Mouse (Mus musculus): ENCODE data around the gene Ddx54. TPM values are rescaled to one million over a fixed set of nuclear protein-coding genes. Genes with fewer than 3 reads are reported as not detected.

The Ddx54 gene
- total and polyA plus RNA-seq, 2 experiments from 2014 or later = 18.2 to 23.0 TPM

GRCm38 (mm10) chr5:120584968-120585367, 27.6 kb upstream of the Ddx54 start:
- 70% methylated on average over 15 of the region's 15 CpGs for WGBS
- no peak for TF ChIP-seq CTCF (IDR thresholded peaks at IDR 0.05; ENCODE audit: low read depth)
- TF ChIP-seq EP300 (IDR thresholded peaks at IDR 0.05; ENCODE audit: low read depth) = no peak
- H3K9ac ChIP-seq (replicated peaks; ENCODE audit: low read depth, low read length) = no peak overlapping the region

DNA sequence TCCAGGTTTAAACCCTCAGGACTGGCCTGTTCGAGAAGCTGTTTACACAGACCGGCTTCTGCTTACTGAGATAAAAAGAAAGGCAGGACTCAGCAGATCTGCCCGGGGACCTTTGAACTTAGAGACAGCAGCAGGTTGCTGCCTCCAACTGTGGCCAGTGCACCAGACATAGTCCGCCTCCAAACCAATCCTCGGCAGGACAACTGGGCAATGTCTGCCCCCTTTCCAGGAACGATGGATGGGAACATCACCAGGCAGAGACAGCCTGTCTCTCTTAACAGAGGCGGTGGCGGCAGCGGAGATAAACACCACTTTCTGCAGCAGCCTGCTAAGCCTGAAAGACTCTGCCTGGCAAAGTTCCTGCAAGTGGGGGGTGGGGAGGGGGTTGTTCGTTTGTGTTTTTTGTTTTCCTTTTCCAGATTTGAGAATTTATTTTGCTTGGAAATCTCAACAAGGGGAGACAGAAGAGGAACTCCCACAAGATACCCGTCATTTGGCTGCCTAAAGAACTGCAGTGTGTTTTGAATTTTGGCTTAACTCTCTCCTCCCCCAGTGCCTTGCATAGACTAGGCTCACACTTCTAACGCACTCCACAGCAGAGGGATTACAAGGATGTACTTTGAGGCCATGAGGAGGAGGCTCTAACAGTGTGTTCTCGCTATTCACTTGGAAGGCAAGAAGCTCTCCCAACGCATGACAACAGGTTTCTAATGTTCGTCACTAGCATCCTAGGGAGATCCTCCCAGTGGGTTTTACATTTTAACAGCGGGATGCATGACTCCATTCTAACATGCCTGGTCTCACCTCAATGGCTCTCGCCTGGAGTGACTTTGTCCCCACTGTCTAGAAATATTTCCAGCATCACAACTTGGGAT, 25.6 kb upstream of the Ddx54 start:
- no peak overlapping the region for H3K9ac ChIP-seq (replicated peaks; ENCODE audit: low read depth, low read length)
- peaks cover 19% of the 10 kb centered on the region; the same call in 1 of the 2 replicates for H3K4me1 ChIP-seq (ENCODE audit: control insufficient read depth, insufficient read depth)
- peak overlapping the region; percentile 78 for H3K4me3 ChIP-seq (ENCODE audit: low read depth, low read length)
- no peak for TF ChIP-seq EP300 (IDR thresholded peaks at IDR 0.05; ENCODE audit: low read depth)
- no peak for TF ChIP-seq CTCF (IDR thresholded peaks at IDR 0.05; ENCODE audit: low read depth)
- ATAC-seq (ENCODE audit: insufficient read depth, low read depth) = no peak
- H3K9me3 ChIP-seq (replicated peaks; ENCODE audit: control insufficient read depth, low read length) = no peaks in the 10 kb centered on the region
- H3K36me3 ChIP-seq (replicated peaks; ENCODE audit: control insufficient read depth, insufficient read depth, low read length) = peaks cover 22% of the 10 kb centered on the region
- 11% methylated on average over 17 of the region's 17 CpGs for WGBS
- peak; percentile 41 for DNase-seq (ENCODE audit: low spot score)
- H3K27ac ChIP-seq (ENCODE audit: low read depth) = peak overlapping the region; percentile 75
- H3K27me3 ChIP-seq (ENCODE audit: control insufficient read depth, insufficient read depth, low read length) = no peaks in the 10 kb centered on the region
- H3K4me2 ChIP-seq (ENCODE audit: low read depth, low read length) = peak overlapping the region; percentile 94

More at GRCm38 (mm10) chr5:120584968-120585367, 27.6 kb upstream of the Ddx54 start:
- DNase-seq (ENCODE audit: low spot score) (no peak), ATAC-seq (ENCODE audit: insufficient read depth, low read depth) (no peak)
- H3K27ac ChIP-seq (ENCODE audit: low read depth) = no peak overlapping the region
- H3K4me3 ChIP-seq (ENCODE audit: low read depth, low read length) = no peak overlapping the region
- H3K4me2 ChIP-seq (ENCODE audit: low read depth, low read length) = no peak overlapping the region
- H3K36me3 ChIP-seq (replicated peaks; ENCODE audit: control insufficient read depth, insufficient read depth, low read length) = peaks cover 22% of the 10 kb centered on the region
- H3K9me3 ChIP-seq (replicated peaks; ENCODE audit: control insufficient read depth, low read length) = no peaks in the 10 kb centered on the region
- peaks cover 19% of the 10 kb centered on the region for H3K4me1 ChIP-seq (ENCODE audit: control insufficient read depth, insufficient read depth)
- no peaks in the 10 kb centered on the region for H3K27me3 ChIP-seq (ENCODE audit: control insufficient read depth, insufficient read depth, low read length)

- Histone ChIP-seq H3K27me3 (ENCODE audit: control insufficient read depth, insufficient read depth, low read length) (no peaks in the 10 kb centered on the region), H3K36me3 (replicated peaks; ENCODE audit: control insufficient read depth, insufficient read depth, low read length) (peaks cover 22% of the 10 kb centered on the region), H3K9me3 (replicated peaks; ENCODE audit: control insufficient read depth, low read length) (no peaks in the 10 kb centered on the region), H3K9ac (replicated peaks; ENCODE audit: low read depth, low read length) (peak overlapping the region; percentile 75; the same call in 1 of the 2 replicates), H3K4me3 (ENCODE audit: low read depth, low read length) (peak overlapping the region; percentile 78), H3K4me1 (ENCODE audit: control insufficient read depth, insufficient read depth) (peaks cover 16% of the 10 kb centered on the region; the same call in 1 of the 2 replicates), H3K27ac (ENCODE audit: low read depth) (peak overlapping the region; percentile 75; the same call in 1 of the 2 replicates), H3K4me2 (ENCODE audit: low read depth, low read length) (peak overlapping the region; percentile 94)
- WGBS = 19% methylated on average over 9 of the region's 9 CpGs
- DNase-seq (ENCODE audit: low spot score) (peak; percentile 39), ATAC-seq (ENCODE audit: insufficient read depth, low read depth) (no peak)
- TF ChIP-seq CTCF (IDR thresholded peaks at IDR 0.05; ENCODE audit: low read depth) (no peak), EP300 (IDR thresholded peaks at IDR 0.05; ENCODE audit: low read depth) (no peak)
These were observed 25.0 kb upstream of the Ddx54 start for GRCm38 (mm10) chr5:120587616-120587926.

- H3K27me3 ChIP-seq (ENCODE audit: control insufficient read depth, insufficient read depth, low read length) = no peaks in the 10 kb centered on the region
- TF ChIP-seq EP300 (IDR thresholded peaks at IDR 0.05; ENCODE audit: low read depth) = no peak
- TF ChIP-seq CTCF (IDR thresholded peaks at IDR 0.05; ENCODE audit: low read depth) = no peak
- peak overlapping the region; percentile 78 for H3K4me3 ChIP-seq (ENCODE audit: low read depth, low read length)
- peaks cover 19% of the 10 kb centered on the region for H3K36me3 ChIP-seq (replicated peaks; ENCODE audit: control insufficient read depth, insufficient read depth, low read length)
- peak overlapping the region; percentile 75 for H3K9ac ChIP-seq (replicated peaks; ENCODE audit: low read depth, low read length)
- DNase-seq (ENCODE audit: low spot score) = no peak
- WGBS = 2% methylated on average over 20 of the region's 29 CpGs
- H3K27ac ChIP-seq (ENCODE audit: low read depth) = peak overlapping the region; percentile 75
- H3K9me3 ChIP-seq (replicated peaks; ENCODE audit: control insufficient read depth, low read length) = no peaks in the 10 kb centered on the region
- H3K4me1 ChIP-seq (ENCODE audit: control insufficient read depth, insufficient read depth) = peaks cover 16% of the 10 kb centered on the region; the same call in 1 of the 2 replicates
- ATAC-seq (ENCODE audit: insufficient read depth, low read depth) = no peak; the same call in 1 of the 2 replicates
- peak overlapping the region; percentile 94 for H3K4me2 ChIP-seq (ENCODE audit: low read depth, low read length)
These were observed 24.5 kb upstream of the Ddx54 start for GRCm38 (mm10) chr5:120587940-120588568.

GRCm38 (mm10) chr5:120588569-120589094, 23.9 kb upstream of the Ddx54 start, which contains the start of the genes Tpcn1 and Iqcd:
TSS of gene Tpcn1 (minus strand) at chr5:120588673.
TSS of gene Iqcd (plus strand) at chr5:120589016.
- no peaks in the 10 kb centered on the region for H3K27me3 ChIP-seq (ENCODE audit: control insufficient read depth, insufficient read depth, low read length)
- H3K4me2 ChIP-seq (ENCODE audit: low read depth, low read length) = peak within 1 kb of the TSS; percentile 94
- 2% methylated on average over 34 of the region's 35 CpGs for WGBS
- TF ChIP-seq CTCF (IDR thresholded peaks at IDR 0.05; ENCODE audit: low read depth) = no peak
- peak; percentile 85; the same call in 1 of the 2 replicates for TF ChIP-seq EP300 (IDR thresholded peaks at IDR 0.05; ENCODE audit: low read depth)
- peaks cover 16% of the 10 kb centered on the region; the same call in 1 of the 2 replicates for H3K4me1 ChIP-seq (ENCODE audit: control insufficient read depth, insufficient read depth)
- DNase-seq (ENCODE audit: low spot score) (peak; percentile 99), ATAC-seq (ENCODE audit: insufficient read depth, low read depth) (peak; percentile 98)
- H3K9me3 ChIP-seq (replicated peaks; ENCODE audit: control insufficient read depth, low read length) = no peaks in the 10 kb centered on the region
- peak within 1 kb of the TSS; percentile 78 for H3K4me3 ChIP-seq (ENCODE audit: low read depth, low read length)
- H3K36me3 ChIP-seq (replicated peaks; ENCODE audit: control insufficient read depth, insufficient read depth, low read length) = peaks cover 13% of the 10 kb centered on the region
- peak within 1 kb of the TSS; percentile 75 for H3K9ac ChIP-seq (replicated peaks; ENCODE audit: low read depth, low read length)
- H3K27ac ChIP-seq (ENCODE audit: low read depth) = peak within 1 kb of the TSS; percentile 75
